Mouse (Mus musculus) intestine, embryonic 14.5 days (tissue): Measurements from ENCODE around the gene Dpep2nb. TPM values are rescaled to one million over a fixed set of nuclear protein-coding genes. Genes with fewer than 3 reads are reported as not detected.

Experiments
- ATAC-seq: fragments of 200-750 bp; cut with Nextera tagmentation; replicated peaks from 2 replicates; pipeline ENCODE4 v1.8.0; 2017; ENCODE audit warnings: low read depth, moderate number of reproducible peaks, moderate TSS enrichment, moderate library complexity; ENCODE audit not compliant: low FRiP score, low TSS enrichment
- DNase-seq: peaks from one replicate; pipeline ENCODE4 v3.0.0-alpha.2; 2018; ENCODE audit warnings: low spot score
- H3K27ac ChIP-seq: fragments of 300-500 bp; sonication (generic); 2 replicates; pipeline ENCODE4 v1.5.1; 2014; ENCODE audit warnings: low read depth, mild to moderate bottlenecking, control low read depth
- H3K27me3 ChIP-seq: fragments of 300-500 bp; sonication (generic); replicated peaks from 2 replicates; pipeline ENCODE4 v1.6.1; 2014; ENCODE audit warnings: low read length, control low read depth; ENCODE audit not compliant: control insufficient read depth, insufficient read depth
- H3K36me3 ChIP-seq: fragments of 300-500 bp; sonication (generic); 2 replicates; pipeline ENCODE4 v1.6.1; 2014; ENCODE audit warnings: low read length, control low read depth; ENCODE audit not compliant: control insufficient read depth, insufficient read depth
- H3K4me1 ChIP-seq: fragments of 300-500 bp; sonication (generic); replicated peaks from 2 replicates; pipeline ENCODE4 v1.6.1; 2014; ENCODE audit warnings: low read length, control low read depth, mixed read lengths; ENCODE audit not compliant: control insufficient read depth, insufficient read depth
- H3K4me2 ChIP-seq: fragments of 300-500 bp; sonication (generic); 2 replicates; pipeline ENCODE4 v1.6.1; 2014; ENCODE audit warnings: low read length
- H3K4me3 ChIP-seq: fragments of 300-500 bp; sonication (generic); 2 replicates; pipeline ENCODE4 v1.5.1; 2014; ENCODE audit warnings: low read depth, low read length, control low read depth, mixed read lengths
- H3K9ac ChIP-seq: fragments of 300-500 bp; sonication (generic); 2 replicates; pipeline ENCODE4 v1.6.1; 2014; ENCODE audit warnings: mild to moderate bottlenecking, low read length
- H3K9me3 ChIP-seq: fragments of 300-500 bp; sonication (generic); 2 replicates; pipeline ENCODE4 v1.6.1; 2016; ENCODE audit warnings: low read length, control low read depth; ENCODE audit not compliant: control insufficient read depth
- WGBS: fragments of 180-500 bp; shearing (Covaris S2); extraction: QIAGEN DNeasy Blood & Tissue Kit; methylation state at CpG from one replicate; pipeline ENCODE4 v1.1.7; 2014; 5-methylcytosine and 5-hydroxymethylcytosine counted together
- polyA plus RNA-seq: library from polyadenylated mRNA; unstranded; fragments of >200 nt; fragmentation: Nextera tagmentation; extraction: Ambion mirVana; gene quantifications from 2 replicates; pipeline ENCODE4 v1.2.1, GENCODE M21; 2014

Dpep2nb gene
- polyA plus RNA-seq, result not detected in 2 replicates

- Histone ChIP-seq H3K27ac (no peak within 1 kb of the TSS), H3K9ac (no peak within 1 kb of the TSS), H3K4me3 (no peak within 1 kb of the TSS), H3K9me3 (no peaks in the 10 kb centered on the region), H3K36me3 (0 out of 2 replicates have a peak, but pooled peaks cover 2% of the 10 kb centered on the region), H3K4me1 (peaks cover 8% of the 10 kb centered on the region), H3K4me2 (no peak within 1 kb of the TSS), H3K27me3 (no peaks in the 10 kb centered on the region)
- ATAC-seq (no peak), DNase-seq (no peak)
- 76% methylated on average over 4 of the region's 4 CpGs for WGBS
Measured at GRCm38 (mm10) chr8:106005875-106006274, at the start of gene Dpep2nb. Dpep2nb (minus strand) TSS chr8:106005975.

- Histone ChIP-seq H3K4me2 (no peak overlapping the region), H3K4me1 (0 out of 2 replicates have a peak, but pooled peaks cover 5% of the 10 kb centered on the region), H3K27ac (peak overlapping the region; percentile 43; the same call in 1 of the 2 replicates), H3K9me3 (no peaks in the 10 kb centered on the region), H3K4me3 (no peak overlapping the region), H3K36me3 (peaks cover 18% of the 10 kb centered on the region), H3K27me3 (no peaks in the 10 kb centered on the region), H3K9ac (no peak overlapping the region)
- 54% methylated on average over 3 of the region's 3 CpGs for whole genome bisulfite sequencing
- ATAC-seq, result no peak
- no peak for DNase-seq
Measured at GRCm38 (mm10) chr8:106055038-106055437, 49.3 kb upstream of the Dpep2nb start.

DNA sequence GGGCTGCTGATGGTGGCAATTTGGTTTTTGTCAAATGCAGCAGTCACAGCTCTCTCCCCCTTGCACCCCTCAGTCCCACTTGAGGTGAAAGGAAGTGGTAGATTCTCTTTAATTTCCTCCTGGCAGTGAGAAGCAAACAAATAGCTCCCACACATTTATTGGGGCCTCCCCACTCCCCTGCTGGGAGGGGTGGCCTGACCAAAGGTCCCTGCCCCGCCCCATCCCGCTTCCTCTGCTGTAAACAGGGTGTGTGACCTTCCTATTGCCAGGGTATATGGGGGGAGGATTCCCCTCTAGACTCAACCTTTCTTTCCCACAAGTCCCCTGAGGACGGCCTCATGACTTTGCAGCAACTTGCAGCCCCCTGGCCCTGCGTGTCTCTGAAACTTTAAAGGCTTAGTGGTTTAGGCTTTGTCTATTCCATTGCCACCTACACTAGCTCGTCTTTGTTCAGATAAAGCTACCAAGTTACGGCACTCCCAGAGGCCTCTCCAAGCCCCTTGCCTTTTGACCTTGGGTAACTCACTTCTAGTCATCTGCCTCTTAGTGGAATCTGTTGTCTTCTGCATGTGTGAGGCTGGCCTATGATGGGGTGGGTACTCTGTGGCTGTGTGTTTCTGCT, 48.5 kb upstream of the Dpep2nb start:
- Histone ChIP-seq H3K9ac (no peak overlapping the region), H3K4me3 (no peak overlapping the region), H3K4me2 (peak overlapping the region; percentile 3), H3K36me3 (peaks cover 20% of the 10 kb centered on the region), H3K27ac (peak overlapping the region; percentile 43; the same call in 1 of the 2 replicates), H3K4me1 (0 out of 2 replicates have a peak, but pooled peaks cover 5% of the 10 kb centered on the region), H3K9me3 (no peaks in the 10 kb centered on the region), H3K27me3 (no peaks in the 10 kb centered on the region)
- peak; percentile 66 for DNase-seq
- ATAC-seq, result no peak
- 45% methylated on average over 6 of the region's 6 CpGs for WGBS

DNA sequence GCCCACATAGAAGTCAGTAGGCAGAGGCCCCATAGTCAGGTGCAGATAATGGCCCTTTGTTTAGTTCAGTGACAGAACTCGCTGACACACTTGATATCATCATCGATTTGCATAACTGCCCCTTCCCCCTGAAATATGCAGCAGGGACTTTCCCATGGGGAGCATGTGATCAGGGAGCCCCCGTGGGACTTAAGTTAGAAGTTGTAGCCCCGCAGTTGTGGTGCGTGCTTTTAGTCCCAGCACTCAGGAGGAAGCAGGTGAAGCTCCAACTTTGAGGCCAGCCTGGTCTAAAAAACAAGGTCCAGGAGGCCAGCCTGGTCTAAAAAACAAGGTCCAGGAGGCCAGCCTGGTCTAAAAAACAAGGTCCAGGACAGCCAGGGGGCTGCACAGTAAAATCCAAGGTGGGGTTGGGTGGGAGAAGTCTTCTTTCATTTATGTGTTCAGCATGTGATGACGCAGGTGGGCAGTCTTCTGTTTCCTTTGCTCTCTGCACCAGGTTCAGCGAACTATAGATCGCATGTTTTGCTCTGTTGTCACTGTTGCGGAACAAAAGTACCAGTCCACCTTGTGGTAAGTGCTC, 46.8 kb upstream of the Dpep2nb start:
- no peak for DNase-seq
- H3K4me2 ChIP-seq, result no peak overlapping the region
- WGBS, result 83% methylated on average over 9 of the region's 9 CpGs
- no peaks in the 10 kb centered on the region for H3K27me3 ChIP-seq
- H3K9ac ChIP-seq, result no peak overlapping the region
- no peaks in the 10 kb centered on the region for H3K4me1 ChIP-seq
- H3K27ac ChIP-seq, result 0 out of 2 replicates have a peak overlapping the region, but pooled peaks have one; percentile 16
- peaks cover 20% of the 10 kb centered on the region for H3K36me3 ChIP-seq
- H3K4me3 ChIP-seq, result no peak overlapping the region
- H3K9me3 ChIP-seq, result no peaks in the 10 kb centered on the region
- ATAC-seq, result no peak

- Histone ChIP-seq H3K4me1 (no peaks in the 10 kb centered on the region), H3K27ac (no peak overlapping the region), H3K4me3 (no peak overlapping the region), H3K4me2 (no peak overlapping the region), H3K27me3 (no peaks in the 10 kb centered on the region), H3K9ac (no peak overlapping the region), H3K36me3 (peaks cover 20% of the 10 kb centered on the region), H3K9me3 (no peaks in the 10 kb centered on the region)
- DNase-seq (no peak), ATAC-seq (no peak)
- 94% methylated on average over 3 of the region's 3 CpGs for WGBS
Measured at GRCm38 (mm10) chr8:106051068-106051467, 45.3 kb upstream of the Dpep2nb start.

DNA sequence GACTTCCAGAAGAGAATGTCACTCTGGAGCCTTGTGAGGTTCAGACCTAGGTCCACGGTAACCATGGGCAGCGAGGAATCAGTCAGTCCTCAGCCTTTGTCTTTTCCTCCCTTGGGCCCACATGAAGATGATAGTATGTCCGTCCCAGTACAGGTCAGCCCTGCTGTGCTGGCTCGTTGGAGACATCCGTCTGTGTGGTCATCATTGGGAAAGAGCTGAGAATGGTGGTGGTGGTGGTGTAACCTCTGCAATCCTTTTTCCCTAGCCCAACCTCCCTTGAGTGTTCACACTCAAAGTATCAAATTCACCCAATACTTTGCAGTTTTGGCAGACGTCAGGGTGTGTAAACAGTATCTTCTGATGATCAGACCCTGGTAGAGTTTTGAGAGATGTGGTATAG, 44.1 kb upstream of the Dpep2nb start:
- ATAC-seq (no peak), DNase-seq (no peak)
- H3K9ac ChIP-seq, result no peak overlapping the region
- no peaks in the 10 kb centered on the region for H3K9me3 ChIP-seq
- H3K36me3 ChIP-seq, result peaks cover 23% of the 10 kb centered on the region
- 91% methylated on average over 6 of the region's 6 CpGs for WGBS
- no peaks in the 10 kb centered on the region for H3K27me3 ChIP-seq
- no peaks in the 10 kb centered on the region for H3K4me1 ChIP-seq
- no peak overlapping the region for H3K4me3 ChIP-seq
- H3K4me2 ChIP-seq, result no peak overlapping the region
- no peak overlapping the region for H3K27ac ChIP-seq

DNA sequence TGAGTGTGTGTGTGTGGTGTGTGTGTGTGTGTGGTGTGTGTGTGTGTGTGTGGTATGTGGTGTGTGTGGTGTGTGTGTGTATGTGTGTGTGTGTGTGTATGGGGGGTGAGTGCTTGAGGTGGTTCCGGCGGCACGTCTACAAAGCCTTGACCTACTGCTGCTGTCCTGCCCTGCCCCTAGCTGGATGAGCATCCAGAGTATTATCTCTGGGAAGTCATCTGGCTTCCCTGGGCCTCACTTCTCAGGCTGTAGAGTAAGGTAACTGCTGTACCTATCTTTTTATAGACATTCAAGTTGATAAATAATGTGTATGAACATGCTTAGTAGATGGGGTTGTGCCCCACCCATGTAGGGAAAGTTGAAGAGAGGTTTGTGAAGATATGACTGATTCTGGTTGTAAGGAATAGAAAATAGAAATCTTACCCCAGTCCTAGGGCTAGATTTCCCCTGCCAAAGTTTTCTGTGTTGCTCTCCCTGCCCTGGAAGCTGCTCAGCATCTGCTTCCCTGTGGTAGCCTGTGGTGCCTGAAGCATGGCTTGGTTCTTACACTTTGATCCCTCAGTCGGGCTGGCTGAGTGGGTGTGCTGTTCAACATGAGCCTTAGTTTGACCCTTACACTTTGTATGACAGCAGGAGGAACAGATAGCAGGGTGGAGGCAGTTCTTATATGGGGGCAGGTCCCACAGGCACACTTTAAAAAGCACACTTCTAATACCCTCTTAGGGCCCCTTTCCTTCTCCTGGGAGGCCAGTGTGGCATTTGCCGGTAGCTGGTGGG, 42.3 kb upstream of the Dpep2nb start:
- no peaks in the 10 kb centered on the region for H3K9me3 ChIP-seq
- H3K36me3 ChIP-seq, result peaks cover 24% of the 10 kb centered on the region
- no peaks in the 10 kb centered on the region for H3K4me1 ChIP-seq
- DNase-seq (no peak), ATAC-seq (no peak)
- no peak overlapping the region for H3K4me3 ChIP-seq
- H3K4me2 ChIP-seq, result no peak overlapping the region
- H3K9ac ChIP-seq, result no peak overlapping the region
- no peak overlapping the region for H3K27ac ChIP-seq
- H3K27me3 ChIP-seq, result no peaks in the 10 kb centered on the region
- 91% methylated on average over 5 of the region's 5 CpGs for WGBS

DNA sequence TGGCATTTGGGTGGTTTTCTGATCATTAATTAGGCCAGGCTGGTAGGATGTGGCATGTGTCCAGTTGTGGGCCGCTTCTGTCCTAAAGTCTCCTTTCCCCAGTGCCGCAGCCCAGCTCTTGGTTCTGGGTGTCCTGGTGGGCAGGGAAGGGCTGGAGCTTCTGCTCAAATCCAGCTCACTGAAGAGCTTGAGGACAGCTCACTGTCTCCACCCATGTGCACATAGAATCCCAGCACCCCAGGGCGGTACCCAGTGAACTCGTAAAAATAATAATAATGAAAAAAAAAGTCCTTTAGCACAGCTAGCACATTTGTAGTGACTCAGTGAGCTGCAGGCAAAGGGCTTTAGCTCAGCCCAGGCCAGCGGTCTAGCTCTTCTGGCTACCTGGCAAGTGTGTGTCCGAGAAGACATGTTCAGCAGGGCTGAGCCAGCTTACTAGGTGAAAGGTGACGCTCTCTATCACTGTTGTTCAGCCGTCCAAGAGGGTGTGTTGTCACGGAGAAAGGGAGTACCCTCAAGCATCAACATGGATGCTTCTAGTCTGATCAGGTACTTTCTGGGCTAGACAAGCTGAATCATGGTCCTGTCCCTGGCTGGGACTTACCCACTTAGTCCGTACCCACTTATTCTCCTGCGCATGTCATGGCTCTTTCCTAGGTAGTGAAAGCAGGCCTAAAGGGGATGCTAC, 41.2 kb upstream of the Dpep2nb start:
- Histone ChIP-seq H3K4me1 (no peaks in the 10 kb centered on the region), H3K27ac (no peak overlapping the region), H3K27me3 (no peaks in the 10 kb centered on the region), H3K4me3 (no peak overlapping the region), H3K4me2 (no peak overlapping the region), H3K9me3 (no peaks in the 10 kb centered on the region), H3K9ac (no peak overlapping the region), H3K36me3 (peaks cover 25% of the 10 kb centered on the region)
- 91% methylated on average over 11 of the region's 11 CpGs for WGBS
- ATAC-seq, result no peak
- no peak for DNase-seq
